Mouse (Mus musculus) macrophage (primary cell): ENCODE measurements around the gene Flii. TPM values are rescaled to one million over a fixed set of nuclear protein-coding genes. Genes with fewer than 3 reads are reported as not detected.

Experiments
- H3K27ac ChIP-seq: fragments of 350-480 bp; formaldehyde crosslinking; 2 replicates; pipeline ENCODE4 v1.9.0; 2021
- H3K36me3 ChIP-seq: fragments of 350-480 bp; formaldehyde crosslinking; 2 replicates; pipeline ENCODE4 v1.9.0; 2021; ENCODE audit errors: inconsistent target
- H3K4me3 ChIP-seq: fragments of 350-480 bp; formaldehyde crosslinking; 2 replicates; pipeline ENCODE4 v1.9.0; 2021; ENCODE audit errors: inconsistent target
- H3K79me2 ChIP-seq: fragments of 350-480 bp; formaldehyde crosslinking; 2 replicates; pipeline ENCODE4 v1.9.0; 2021; ENCODE audit errors: inconsistent target
- WGBS: methylation state at CpG from one replicate; pipeline ENCODE4 v1.1.7; 2026; ENCODE audit warnings: inconsistent platforms; ENCODE audit not compliant: missing documents; 5-methylcytosine and 5-hydroxymethylcytosine counted together
- polyA plus RNA-seq: library from polyadenylated mRNA; stranded (reverse); fragments of 250-400 nt; gene quantifications from 3 replicates; pipeline ENCODE4 v1.2.4, GENCODE M21; 2018; ENCODE audit warnings: inconsistent platforms

Gene Flii
- polyA plus RNA-seq, 1 experiment from 2014 or later, result 157 TPM

DNA sequence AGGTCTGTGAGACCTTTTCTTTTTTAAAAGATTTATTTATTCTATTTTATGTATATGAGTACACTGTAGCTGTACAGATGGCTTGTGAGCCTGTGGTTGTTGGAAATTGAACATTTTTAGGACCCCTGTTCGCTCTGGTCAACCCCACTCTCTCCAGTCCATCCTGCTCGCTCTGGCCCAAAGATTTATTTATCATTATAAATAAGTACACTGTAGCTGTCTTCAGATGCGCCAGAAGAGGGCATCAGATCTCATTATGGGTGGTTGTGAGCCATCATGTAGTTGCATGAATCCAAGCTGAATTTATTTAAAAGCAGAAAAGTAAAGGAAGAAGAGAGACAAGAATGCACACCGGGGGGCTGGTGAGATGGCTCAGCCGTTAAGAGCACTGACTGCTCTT, 8.1 kb upstream of the Flii start:
- H3K36me3 ChIP-seq, result peaks cover 32% of the 10 kb centered on the region; the same call in 1 of the 2 replicates
- no peaks in the 10 kb centered on the region; the same call in 1 of the 2 replicates for H3K79me2 ChIP-seq
- 87% methylated on average over 5 of the region's 5 CpGs for WGBS
- H3K4me3 ChIP-seq, result no peak overlapping the region
- H3K27ac ChIP-seq, result no peak overlapping the region

DNA sequence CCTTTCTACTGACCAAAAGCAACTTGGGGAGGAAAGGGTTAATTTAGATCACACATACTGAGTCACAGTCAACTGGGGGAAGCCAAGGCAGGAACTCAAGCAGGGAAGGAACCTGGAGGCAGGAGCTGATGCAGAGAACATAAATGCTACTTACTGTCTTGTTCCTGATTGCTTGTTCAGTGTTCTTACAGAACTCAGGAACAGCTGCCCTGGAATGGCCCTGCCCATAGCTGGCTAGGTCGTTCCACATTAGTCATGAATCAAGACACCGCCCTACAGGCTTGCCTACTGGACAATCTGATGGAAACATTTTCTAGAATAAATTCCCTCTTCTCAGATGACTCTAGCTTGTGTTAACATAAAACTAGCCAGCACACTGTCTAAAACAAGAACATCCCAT, 7.1 kb upstream of the Flii start:
- WGBS, result 82% methylated on average over 2 of the region's 2 CpGs
- Histone ChIP-seq H3K79me2 (peaks cover 7% of the 10 kb centered on the region), H3K4me3 (no peak overlapping the region), H3K27ac (peak overlapping the region; percentile 48), H3K36me3 (peaks cover 22% of the 10 kb centered on the region; the same call in 1 of the 2 replicates)

- H3K27ac ChIP-seq, result no peak overlapping the region
Observed at GRCm38 (mm10) chr11:60731251-60731650, 4.2 kb upstream of the Flii start.

GRCm38 (mm10) chr11:60730169-60730568, 3.1 kb upstream of the Flii start:
- Histone ChIP-seq H3K79me2 (peaks cover 29% of the 10 kb centered on the region), H3K4me3 (no peak overlapping the region), H3K36me3 (peaks cover 16% of the 10 kb centered on the region; the same call in 1 of the 2 replicates), H3K27ac (no peak overlapping the region)
- 81% methylated on average over 9 of the region's 9 CpGs for WGBS

More at GRCm38 (mm10) chr11:60731251-60731650, 4.2 kb upstream of the Flii start:
- Histone ChIP-seq H3K36me3 (peaks cover 16% of the 10 kb centered on the region; the same call in 1 of the 2 replicates), H3K79me2 (peaks cover 19% of the 10 kb centered on the region), H3K4me3 (no peak overlapping the region)
- WGBS, result 95% methylated on average over 14 of the region's 14 CpGs

DNA sequence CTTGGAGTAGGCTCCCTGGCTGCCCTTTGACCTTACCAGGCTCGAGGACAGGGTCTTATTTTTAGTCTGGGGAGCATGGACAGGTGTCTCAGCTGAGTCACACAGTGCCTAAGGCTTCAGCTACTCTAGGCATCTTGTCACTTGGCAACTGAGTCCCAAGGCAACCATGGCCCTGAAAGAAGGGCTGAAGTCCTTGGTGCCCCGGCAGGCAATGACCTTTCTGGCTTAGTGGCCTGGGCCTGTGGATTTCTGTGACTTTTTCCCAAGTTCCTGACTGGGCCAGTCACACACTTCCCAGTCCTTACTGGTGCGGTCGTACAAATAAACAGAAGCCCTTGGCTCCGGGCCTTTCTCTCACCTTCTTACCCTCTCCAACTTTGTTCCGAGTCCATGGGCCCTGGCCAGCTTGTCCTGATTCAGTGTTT, 2.2 kb upstream of the Flii start:
- Histone ChIP-seq H3K79me2 (peaks cover 39% of the 10 kb centered on the region), H3K27ac (no peak overlapping the region), H3K4me3 (peak overlapping the region; percentile 49), H3K36me3 (peaks cover 24% of the 10 kb centered on the region)
- WGBS, result 88% methylated on average over 6 of the region's 6 CpGs

- WGBS, result 1% methylated on average over 44 of the region's 44 CpGs
- Histone ChIP-seq H3K27ac (peak within 1 kb of the TSS; percentile 58), H3K79me2 (peaks cover 40% of the 10 kb centered on the region), H3K36me3 (peaks cover 34% of the 10 kb centered on the region), H3K4me3 (peak within 1 kb of the TSS; percentile 49)
Observed at GRCm38 (mm10) chr11:60728260-60728761, 1.2 kb upstream of the Flii start, which contains the start of gene Mief2. Mief2 (plus strand) TSS chr11:60728398.

DNA sequence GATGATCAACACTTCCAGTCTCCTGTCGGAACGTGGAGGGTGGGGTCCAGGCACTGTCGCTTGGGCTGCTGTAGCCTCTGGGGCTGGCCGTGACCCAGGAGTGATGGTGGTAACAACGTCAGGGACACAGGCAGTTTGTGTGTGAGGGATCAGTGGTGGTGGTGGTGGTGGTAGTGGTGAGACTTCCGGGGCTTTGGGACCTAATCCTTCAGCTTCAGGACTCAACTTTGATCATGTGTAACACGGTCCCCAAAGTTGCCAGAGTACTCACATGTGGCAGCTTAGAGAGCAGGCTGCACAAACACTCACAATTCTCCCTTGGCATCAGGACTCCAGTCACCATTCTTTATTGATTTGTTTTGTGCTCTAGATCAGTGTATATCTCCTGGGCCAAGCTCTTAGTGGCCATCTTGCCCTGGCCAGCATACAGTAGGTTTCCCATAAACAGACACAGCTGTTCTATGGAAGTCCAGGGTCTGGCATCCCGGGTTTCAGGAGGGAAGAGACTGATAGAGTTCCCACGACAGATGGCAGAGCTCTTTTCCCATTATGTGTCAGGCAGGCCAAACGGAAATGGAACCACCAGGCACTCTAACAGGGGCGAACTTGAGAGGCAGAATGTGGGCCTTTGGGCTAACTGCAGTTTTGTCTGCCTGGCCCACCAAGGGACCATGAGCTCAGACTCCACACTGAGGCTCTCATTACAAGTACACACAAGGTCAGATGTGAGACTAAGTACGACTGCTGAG, 503 bp upstream of the Flii start:
- Histone ChIP-seq H3K27ac (peak overlapping the region; percentile 58), H3K79me2 (peaks cover 40% of the 10 kb centered on the region), H3K36me3 (peaks cover 36% of the 10 kb centered on the region), H3K4me3 (peak overlapping the region; percentile 49)
- 4% methylated on average over 12 of the region's 12 CpGs for WGBS

DNA sequence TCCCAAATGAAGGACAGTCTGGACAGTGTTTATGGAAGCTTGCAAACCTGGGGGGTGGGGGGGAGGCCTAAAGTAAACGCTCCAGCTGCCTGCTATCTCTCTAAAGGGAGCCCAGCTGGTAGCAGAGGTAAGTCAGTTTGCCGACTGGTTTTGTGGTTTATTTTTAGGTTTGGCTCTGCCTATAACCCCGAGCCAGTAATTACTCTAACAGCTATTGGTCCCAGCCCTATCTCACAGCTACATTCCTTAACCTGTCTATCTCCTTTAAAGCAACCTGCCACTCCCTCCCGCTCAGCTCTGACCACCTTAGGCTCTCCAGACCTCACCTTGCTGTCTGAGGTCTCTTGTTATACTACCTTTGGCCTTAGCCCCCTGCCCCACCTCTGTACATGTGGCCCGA, 7.8 kb downstream of the Flii start:
- Histone ChIP-seq H3K79me2 (peaks cover 2% of the 10 kb centered on the region), H3K4me3 (no peak overlapping the region), H3K27ac (no peak overlapping the region), H3K36me3 (peaks cover 97% of the 10 kb centered on the region)
- 90% methylated on average over 4 of the region's 5 CpGs for WGBS

DNA sequence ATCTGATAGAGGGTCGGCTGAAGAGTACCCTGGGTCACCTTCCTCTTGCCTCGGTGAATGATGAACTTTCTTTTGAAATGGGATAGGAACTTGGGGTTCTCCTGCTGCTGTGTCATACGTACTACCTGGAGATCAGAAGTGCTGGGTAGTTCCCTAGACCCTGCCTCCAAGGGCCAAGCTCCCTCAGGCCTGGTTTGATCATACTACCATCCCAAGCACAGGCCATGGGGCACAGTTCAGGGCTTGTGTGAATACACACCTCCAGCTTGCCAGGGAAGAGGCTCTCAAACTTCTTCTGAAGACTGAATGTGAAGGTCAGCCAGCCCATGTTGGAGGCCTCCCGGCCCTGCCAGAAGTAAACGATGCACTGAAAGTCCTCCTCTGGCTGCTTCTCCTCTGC, 11.2 kb downstream of the Flii start:
- Histone ChIP-seq H3K36me3 (peaks cover 89% of the 10 kb centered on the region), H3K27ac (no peak overlapping the region), H3K4me3 (no peak overlapping the region), H3K79me2 (no peaks in the 10 kb centered on the region)
- WGBS, result 91% methylated on average over 5 of the region's 5 CpGs

GRCm38 (mm10) chr11:60712639-60713255, 14.3 kb downstream of the Flii start:
- WGBS, result 93% methylated on average over 13 of the region's 13 CpGs

GRCm38 (mm10) chr11:60712040-60712439, 15.0 kb downstream of the Flii start:
- Histone ChIP-seq H3K27ac (no peak overlapping the region), H3K36me3 (peaks cover 74% of the 10 kb centered on the region), H3K79me2 (no peaks in the 10 kb centered on the region), H3K4me3 (no peak overlapping the region)
- WGBS, result 96% methylated on average over 18 of the region's 18 CpGs

More at GRCm38 (mm10) chr11:60712639-60713255, 14.3 kb downstream of the Flii start:
- Histone ChIP-seq H3K79me2 (no peaks in the 10 kb centered on the region), H3K36me3 (peaks cover 78% of the 10 kb centered on the region), H3K4me3 (no peak overlapping the region), H3K27ac (no peak overlapping the region)

- 93% methylated on average over 16 of the region's 17 CpGs for WGBS
- Histone ChIP-seq H3K27ac (no peak overlapping the region), H3K79me2 (no peaks in the 10 kb centered on the region), H3K4me3 (no peak overlapping the region), H3K36me3 (peaks cover 74% of the 10 kb centered on the region)
Observed at GRCm38 (mm10) chr11:60711218-60711617, 15.8 kb downstream of the Flii start.

DNA sequence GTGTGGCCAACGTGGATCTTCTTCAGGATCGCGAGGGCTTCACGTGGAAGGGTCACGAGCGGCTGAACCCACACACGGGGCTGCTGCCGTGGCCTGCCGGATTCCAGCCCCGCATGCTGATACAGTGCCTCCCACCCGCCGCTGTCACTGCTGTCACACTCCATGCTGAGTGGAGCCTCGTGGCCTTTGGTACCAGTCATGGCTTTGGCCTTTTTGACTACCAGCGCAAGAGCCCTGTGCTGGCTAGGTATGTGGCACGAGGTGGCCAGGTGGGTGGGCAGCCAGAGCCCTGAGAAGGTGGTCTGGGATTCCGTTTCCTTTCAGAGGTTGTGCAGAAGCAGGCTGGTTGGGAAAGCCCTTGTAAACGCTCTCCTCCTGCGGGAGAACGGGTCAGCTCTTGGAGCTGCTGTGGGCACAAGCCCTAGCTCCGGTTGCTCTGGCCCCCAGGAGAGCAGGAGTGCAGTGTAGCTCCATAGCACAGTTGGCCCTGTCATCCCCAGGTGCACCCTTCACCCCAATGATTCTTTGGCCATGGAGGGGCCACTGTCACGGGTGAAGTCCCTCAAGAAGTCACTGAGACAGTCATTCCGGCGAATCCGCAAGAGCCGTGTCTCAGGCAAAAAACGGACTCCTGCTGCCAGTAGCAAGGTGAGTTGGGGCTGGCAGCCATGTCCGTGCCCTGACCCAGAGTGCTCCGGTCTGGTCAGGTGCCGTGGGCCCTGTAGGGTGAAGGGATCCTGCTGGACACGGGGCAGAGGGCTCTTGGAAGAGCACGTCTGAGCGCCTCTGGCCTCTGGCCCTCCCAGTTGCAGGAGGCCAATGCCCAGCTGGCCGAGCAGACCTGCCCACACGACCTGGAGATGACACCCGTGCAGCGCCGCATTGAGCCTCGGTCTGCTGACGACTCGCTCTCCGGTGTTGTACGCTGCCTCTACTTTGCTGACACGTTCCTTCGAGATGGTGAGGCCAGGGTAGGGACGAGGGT, 17.3 kb downstream of the Flii start:
- Histone ChIP-seq H3K4me3 (no peak overlapping the region), H3K36me3 (peaks cover 64% of the 10 kb centered on the region), H3K79me2 (no peaks in the 10 kb centered on the region), H3K27ac (no peak overlapping the region)
- WGBS, result 95% methylated on average over 43 of the region's 45 CpGs

- 90% methylated on average over 10 of the region's 10 CpGs for WGBS
- Histone ChIP-seq H3K36me3 (peaks cover 53% of the 10 kb centered on the region), H3K4me3 (no peak overlapping the region), H3K79me2 (no peaks in the 10 kb centered on the region; the same call in 1 of the 2 replicates), H3K27ac (no peak overlapping the region)
Observed at GRCm38 (mm10) chr11:60708631-60709030, 18.4 kb downstream of the Flii start.
